Mouse (Mus musculus) kidney, postnatal 25 days (tissue): ENCODE results near the gene Cxcr4.
"Not testable (repeated sequence)": the region's sequence is repeated elsewhere in the genome, so short reads cannot be mapped to it uniquely, and the experiment has no call there.

Experiments
- DNase-seq, 2 experiments: peaks; one replicate each; pipeline ENCODE4 v3.0.0; 2021; ENCODE audit warnings: mixed read lengths in 2 of 2

Cxcr4 gene

DNA sequence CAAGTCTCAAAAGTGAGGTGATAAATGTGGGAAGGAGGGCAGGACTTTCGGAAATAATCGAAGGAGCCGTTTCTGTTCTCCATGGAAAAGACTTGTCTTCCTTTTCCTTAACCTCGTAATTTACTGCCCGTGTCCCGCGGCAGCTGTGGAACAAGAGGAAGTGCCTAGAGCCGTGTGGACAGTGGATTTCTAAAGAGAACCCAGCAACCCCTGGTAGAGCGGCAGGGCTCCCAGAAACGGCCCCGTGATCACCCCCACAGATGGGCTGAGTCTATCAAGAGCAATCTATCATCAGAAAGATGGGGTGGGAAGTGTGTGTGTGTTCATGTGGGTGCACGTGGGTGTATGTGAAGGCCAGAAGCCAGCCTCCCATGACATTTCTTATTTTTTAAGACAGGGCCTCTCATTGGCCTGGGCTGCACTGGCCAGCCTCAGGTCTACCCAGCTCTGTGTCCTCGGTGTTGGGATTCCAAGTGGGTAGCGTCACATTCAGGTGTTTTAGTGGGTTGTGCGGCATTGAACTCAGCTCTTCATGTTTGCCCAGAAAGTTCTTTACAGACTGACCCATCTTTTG is 5.2 kb upstream of the Cxcr4 start:
- no peak for DNase-seq

DNA sequence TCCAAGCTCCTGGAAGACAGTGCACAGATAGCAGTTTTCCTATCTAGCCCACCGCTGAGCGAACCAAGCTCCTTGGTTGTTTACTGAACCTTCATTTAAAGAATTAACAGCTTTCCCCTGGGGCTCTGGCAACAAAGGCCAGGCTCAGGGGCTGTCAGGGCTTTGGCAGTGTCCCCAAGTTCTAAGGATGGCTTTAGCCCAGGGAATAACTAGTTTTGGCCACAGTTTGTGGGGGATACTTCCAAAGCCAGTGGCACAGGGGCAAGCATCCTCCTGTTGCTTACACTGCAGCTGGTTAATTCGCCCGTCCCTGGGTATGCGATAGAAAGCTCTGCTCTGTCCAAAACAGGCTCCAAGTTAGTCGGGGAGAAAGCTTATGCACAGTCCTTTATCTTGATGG is 3.4 kb upstream of the Cxcr4 start:
- no peak for DNase-seq

DNA sequence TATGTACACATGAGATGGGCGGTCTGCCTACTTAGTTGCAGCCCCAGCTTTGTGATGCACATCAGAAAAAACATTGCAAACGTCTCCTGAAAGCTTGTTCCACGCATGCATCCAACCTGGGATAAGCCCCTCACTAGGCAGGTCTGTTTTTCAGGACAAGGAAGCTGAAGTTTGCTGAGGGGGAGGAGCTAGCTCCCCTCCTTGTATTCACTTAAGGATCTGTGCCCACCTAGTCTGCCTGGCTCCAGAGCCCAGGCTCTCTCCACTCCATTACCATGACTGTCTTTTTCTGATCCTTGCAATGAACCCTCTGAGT is 3.0 kb upstream of the Cxcr4 start:
- no peak for DNase-seq

GRCm38 (mm10) chr1:128594353-128595104 is 2.4 kb upstream of the Cxcr4 start:
- no peak for DNase-seq

GRCm38 (mm10) chr1:128592961-128593501 is 938 bp upstream of the Cxcr4 start:
- DNase-seq = peak; percentile 5 to 55

DNA sequence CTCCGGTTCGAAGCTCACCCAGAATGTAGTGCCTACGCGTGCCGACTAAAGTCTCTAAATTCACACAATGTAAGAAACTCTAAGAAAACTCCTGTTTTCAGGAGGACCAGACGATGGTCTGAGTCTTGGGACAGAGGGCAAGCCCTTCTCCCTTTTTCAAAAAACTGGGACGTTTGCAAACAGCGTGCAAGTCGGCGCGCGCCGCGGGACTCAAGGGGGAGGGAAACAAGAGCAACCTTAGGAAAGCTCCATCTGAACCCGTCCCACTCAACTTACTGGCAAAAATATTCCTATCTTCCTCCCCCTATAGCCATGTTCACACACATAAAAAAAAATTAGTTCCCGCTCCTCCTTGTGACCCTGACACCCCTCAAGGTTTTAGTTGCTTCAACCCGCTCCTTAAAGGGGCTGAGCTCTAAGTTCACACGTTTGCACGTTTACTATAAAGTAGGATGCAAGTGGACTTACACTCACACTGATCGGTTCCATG is 327 bp downstream of the Cxcr4 start:
- peak in 1 of 2 experiments; percentile 11 for DNase-seq

DNA sequence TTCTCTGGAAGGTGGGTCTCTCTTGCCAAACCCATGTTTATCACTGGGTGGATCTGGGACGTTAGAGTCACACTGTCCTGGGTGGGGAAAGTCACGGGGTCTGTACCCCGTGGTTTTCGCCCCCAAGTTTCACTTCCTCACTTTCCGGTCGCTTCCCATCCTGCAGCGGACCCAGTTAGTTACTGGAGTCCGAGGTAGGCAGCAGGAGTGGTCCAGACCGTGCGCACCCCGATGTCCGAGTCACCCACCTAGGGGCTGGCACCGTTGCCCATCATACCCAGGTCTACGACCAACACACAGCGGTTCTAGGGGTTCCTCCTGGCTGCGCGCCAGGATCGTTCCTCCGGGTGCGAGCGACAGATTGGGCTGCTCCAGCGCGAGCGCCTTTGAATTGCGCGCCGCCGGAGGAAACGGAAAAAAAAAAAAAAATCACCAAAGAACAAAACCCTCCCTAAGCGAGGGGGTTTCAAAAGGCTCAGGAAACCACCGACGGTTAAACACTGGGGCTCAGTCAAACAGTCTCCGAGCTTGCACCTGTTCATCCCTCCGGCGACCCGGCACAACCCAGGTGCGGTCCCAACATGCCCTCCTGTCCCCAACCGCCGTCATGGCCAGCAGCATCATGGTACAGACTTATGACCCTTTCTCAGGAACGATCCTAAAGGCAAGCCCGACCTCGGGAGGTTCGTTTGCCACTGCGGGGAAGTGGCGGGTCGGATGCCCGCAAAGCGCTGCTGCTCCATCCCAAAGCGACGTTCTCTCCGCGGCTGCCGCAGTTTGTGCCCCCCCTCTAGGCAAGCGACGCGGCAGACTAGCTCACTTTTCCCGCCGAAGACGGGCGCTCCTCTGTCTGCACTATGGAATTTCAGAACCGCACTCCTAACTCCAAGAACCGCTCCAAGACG is 1.0 kb downstream of the Cxcr4 start:
- DNase-seq = peak; percentile 25 to 49

GRCm38 (mm10) chr1:128590011-128590410 is 2.1 kb downstream of the Cxcr4 start:
- DNase-seq = no peak

DNA sequence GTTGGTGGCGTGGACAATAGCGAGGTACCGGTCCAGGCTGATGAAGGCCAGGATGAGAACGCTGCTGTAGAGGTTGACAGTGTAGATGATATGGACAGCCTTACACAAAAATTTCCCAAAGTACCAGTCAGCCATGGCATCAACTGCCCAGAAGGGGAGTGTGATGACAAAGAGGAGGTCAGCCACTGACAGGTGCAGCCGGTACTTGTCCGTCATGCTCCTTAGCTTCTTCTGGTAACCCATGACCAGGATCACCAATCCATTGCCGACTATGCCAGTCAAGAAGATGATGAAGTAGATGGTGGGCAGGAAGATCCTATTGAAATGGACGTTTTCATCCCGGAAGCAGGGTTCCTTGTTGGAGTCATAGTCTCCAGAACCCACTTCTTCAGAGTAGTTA is 2.6 kb downstream of the Cxcr4 start:
- no peak for DNase-seq

GRCm38 (mm10) chr1:128588337-128588736 is 3.8 kb downstream of the Cxcr4 start:
- no peak for DNase-seq

DNA sequence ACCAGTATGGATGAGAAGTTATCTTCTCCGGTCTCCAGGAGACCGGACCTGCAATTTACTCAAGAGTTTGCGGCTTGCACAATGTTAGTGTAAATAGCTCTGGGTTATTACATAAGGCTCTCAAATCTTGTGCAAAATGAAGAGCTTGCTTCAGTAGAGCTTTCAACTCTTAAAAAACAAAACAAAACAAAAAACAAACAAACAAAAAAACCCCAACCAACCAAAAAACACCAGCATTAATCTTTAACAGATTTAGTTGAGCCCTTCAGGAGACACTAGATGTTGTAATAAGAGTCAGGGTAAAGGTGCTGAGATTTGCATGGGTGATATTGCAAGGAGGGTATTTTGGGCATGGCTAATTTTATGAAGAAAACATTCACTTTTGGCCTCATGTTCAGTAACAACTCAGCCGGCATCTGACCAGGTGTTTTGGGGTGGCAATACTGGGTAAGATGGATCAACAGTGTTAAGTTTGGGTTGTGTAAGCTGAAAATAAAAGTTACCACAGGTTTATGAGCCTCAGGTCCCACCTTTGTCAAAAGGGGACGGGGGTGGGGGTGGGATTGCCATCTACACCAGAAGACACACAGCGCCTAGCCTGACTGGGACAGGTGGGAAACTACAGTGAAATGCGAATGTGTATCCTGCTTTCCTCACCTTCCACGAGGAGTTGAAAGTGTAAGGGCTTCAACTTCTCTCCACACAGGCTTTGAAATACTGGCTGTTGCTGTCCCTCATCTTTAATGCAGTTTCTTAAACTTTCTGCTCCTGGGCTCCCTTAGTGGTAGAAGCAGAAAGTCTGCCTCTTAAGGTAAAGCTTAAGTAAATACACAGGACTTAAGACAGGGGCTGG is 4.9 kb downstream of the Cxcr4 start:
- DNase-seq = no peak

- no peak for DNase-seq
Observed at GRCm38 (mm10) chr1:128586162-128586927, 5.7 kb downstream of the Cxcr4 start.

- DNase-seq = no peak
Observed at GRCm38 (mm10) chr1:128585396-128586161, 6.5 kb downstream of the Cxcr4 start.

GRCm38 (mm10) chr1:128584716-128585115 is 7.4 kb downstream of the Cxcr4 start:
- DNase-seq = not testable (repeated sequence)

DNA sequence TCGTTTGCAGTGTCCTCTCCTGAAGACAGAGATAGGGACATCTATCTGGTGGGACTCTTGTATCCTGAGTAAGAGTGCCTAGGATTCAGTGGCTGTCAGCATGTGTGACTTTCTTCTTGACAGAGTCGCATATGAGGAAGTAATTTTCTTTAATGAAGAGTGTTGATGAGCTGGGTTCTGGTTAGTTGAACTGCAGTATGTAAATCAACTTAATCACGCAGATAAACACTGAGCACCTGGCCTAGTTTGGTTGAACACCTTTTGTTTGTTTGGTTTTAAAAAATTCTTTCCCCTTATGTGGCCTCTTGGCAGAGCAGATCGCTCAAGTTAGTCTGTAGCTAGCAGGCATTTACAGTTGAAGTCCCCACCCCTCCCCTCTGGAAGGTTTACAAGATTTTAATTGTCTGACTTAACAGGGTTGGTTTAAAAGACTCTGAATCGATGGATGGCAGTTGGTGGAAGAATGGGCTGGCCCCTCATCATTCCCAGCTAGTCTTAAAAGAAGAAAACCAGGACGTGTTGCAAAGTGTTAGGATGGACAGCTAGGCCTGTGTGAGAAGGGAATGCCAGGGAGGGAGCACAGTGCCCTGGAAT is 8.7 kb downstream of the Cxcr4 start:
- DNase-seq = no peak

DNA sequence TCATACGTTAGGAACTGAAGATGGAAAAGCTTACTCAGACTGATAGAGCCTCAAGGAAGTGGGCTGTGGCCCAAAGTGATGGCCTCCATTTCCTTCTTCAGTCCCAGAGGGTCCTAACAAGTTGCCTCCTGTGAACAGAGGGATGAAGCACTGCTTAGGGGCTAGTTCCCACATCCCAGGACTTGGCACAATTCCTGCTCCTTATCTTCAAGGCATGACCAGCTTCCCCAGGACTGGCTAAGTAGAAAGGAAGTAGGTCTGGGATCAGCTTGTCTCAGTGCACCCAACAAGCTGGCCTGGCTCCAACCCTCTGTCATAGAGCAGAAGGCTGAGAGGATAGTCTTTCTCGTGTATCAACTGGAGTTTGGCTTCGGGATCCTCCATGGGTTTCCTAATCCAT is 11.8 kb downstream of the Cxcr4 start:
- DNase-seq = no peak

GRCm38 (mm10) chr1:128578454-128578853 is 13.6 kb downstream of the Cxcr4 start:
- no peak for DNase-seq

DNA sequence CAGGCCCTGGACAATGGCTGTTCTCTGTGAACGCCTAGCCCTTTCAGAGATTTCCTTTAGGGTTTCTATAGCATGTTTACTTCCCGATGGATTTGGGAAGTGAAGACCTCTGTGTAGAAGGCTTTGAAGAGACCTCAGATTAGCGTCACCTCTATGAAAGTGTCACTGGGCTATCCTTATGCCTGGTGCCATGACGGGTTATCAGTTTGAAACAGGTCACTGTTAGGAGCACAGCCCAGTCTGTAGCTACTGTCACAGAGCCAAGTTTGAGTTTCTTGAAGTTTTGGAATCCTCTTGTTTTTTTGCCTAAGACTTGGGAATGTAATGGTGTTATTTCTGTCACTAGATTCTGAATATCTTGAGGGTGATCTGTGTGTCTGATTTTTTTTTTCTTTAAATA is 17.0 kb downstream of the Cxcr4 start:
- no peak for DNase-seq

DNA sequence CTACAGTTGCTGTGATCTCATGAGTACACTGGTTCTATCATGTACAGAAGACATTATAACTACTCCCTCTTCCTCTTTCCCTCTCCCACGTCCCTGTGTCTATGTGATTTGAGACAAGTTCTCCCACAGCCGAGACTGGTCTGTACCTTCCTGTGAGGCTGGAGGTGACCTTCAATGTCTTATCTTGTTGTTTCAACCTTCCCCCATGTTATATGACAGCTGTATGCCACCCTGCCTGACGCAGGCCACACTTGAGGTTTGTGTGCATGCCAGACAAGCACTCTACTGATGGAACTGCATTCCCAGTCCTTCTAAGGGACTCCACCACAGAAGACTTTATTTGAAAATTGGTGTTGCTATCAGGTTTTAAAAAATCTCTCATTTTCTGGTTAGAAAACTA is 21.1 kb downstream of the Cxcr4 start:
- no peak for DNase-seq

GRCm38 (mm10) chr1:128569992-128570648 is 22.0 kb downstream of the Cxcr4 start:
- no peak for DNase-seq
